Mouse (Mus musculus) G1E (cell line): Measurements from ENCODE around the gene Erp27.

Experiments used
- CTCF ChIP-seq: IDR thresholded peaks from 2 replicates; pipeline ENCODE4 v1.5.1; 2012; ENCODE audit warnings: low read depth, low read length, inconsistent platforms, mixed read lengths
- TAL1 ChIP-seq: conservative IDR thresholded peaks from 2 replicates; pipeline ENCODE4 v1.6.1; 2012; ENCODE audit warnings: low read depth, low read length, inconsistent platforms, mixed read lengths

GRCm38 (mm10) chr6:136925049-136925448 lies 3.1 kb upstream of the Erp27 start:
- no peak for TF ChIP-seq TAL1
- TF ChIP-seq CTCF: no peak
